Mouse (Mus musculus): ENCODE measurements around the gene Exoc7.

Gene Exoc7

GRCm38 (mm10) chr11:116307019-116307725 is at the start of gene Exoc7:
Gene Exoc7 (minus strand): TSS chr11:116307233.
- no peak for DNase-seq (ENCODE audit: extremely low read depth, low read depth)

- DNase-seq (ENCODE audit: extremely low read depth, low read depth) = no peak
Measured at GRCm38 (mm10) chr11:116354521-116354920, 47.5 kb upstream of the Exoc7 start.

GRCm38 (mm10) chr11:116353535-116353934 is 46.5 kb upstream of the Exoc7 start:
- DNase-seq (ENCODE audit: extremely low read depth, low read depth) = no peak

GRCm38 (mm10) chr11:116351294-116351693 is 44.3 kb upstream of the Exoc7 start:
- DNase-seq (ENCODE audit: extremely low read depth, low read depth) = no peak

GRCm38 (mm10) chr11:116347955-116348354 is 40.9 kb upstream of the Exoc7 start:
- DNase-seq (ENCODE audit: extremely low read depth, low read depth) = no peak

GRCm38 (mm10) chr11:116347012-116347411 is 40.0 kb upstream of the Exoc7 start:
- DNase-seq (ENCODE audit: extremely low read depth, low read depth) = no peak

- DNase-seq (ENCODE audit: extremely low read depth, low read depth) = no peak
Measured at GRCm38 (mm10) chr11:116342069-116342791, 35.2 kb upstream of the Exoc7 start.

- no peak for DNase-seq (ENCODE audit: extremely low read depth, low read depth)
Measured at GRCm38 (mm10) chr11:116337531-116337930, 30.5 kb upstream of the Exoc7 start.

- DNase-seq (ENCODE audit: extremely low read depth, low read depth) = no peak
Measured at GRCm38 (mm10) chr11:116337000-116337399, 30.0 kb upstream of the Exoc7 start.

- DNase-seq (ENCODE audit: extremely low read depth, low read depth) = no peak
Measured at GRCm38 (mm10) chr11:116336393-116336792, 29.4 kb upstream of the Exoc7 start.

- peak; percentile 58 for DNase-seq (ENCODE audit: extremely low read depth, low read depth)
Measured at GRCm38 (mm10) chr11:116335244-116336036, 28.4 kb upstream of the Exoc7 start, which contains the start of gene Foxj1. Gene Foxj1 (minus strand): TSS chr11:116335399.

- no peak for DNase-seq (ENCODE audit: extremely low read depth, low read depth)
Measured at GRCm38 (mm10) chr11:116334417-116334782, 27.4 kb upstream of the Exoc7 start.

- no peak for DNase-seq (ENCODE audit: extremely low read depth, low read depth)
Measured at GRCm38 (mm10) chr11:116333526-116334416, 26.7 kb upstream of the Exoc7 start.

GRCm38 (mm10) chr11:116332983-116333270 is 25.9 kb upstream of the Exoc7 start:
- DNase-seq (ENCODE audit: extremely low read depth, low read depth) = no peak

- no peak for DNase-seq (ENCODE audit: extremely low read depth, low read depth)
Measured at GRCm38 (mm10) chr11:116332232-116332982, 25.4 kb upstream of the Exoc7 start.

- DNase-seq (ENCODE audit: extremely low read depth, low read depth) = no peak
Measured at GRCm38 (mm10) chr11:116330211-116330518, 23.1 kb upstream of the Exoc7 start.

GRCm38 (mm10) chr11:116329314-116330210 is 22.5 kb upstream of the Exoc7 start:
- no peak for DNase-seq (ENCODE audit: extremely low read depth, low read depth)

- DNase-seq (ENCODE audit: extremely low read depth, low read depth) = no peak
Measured at GRCm38 (mm10) chr11:116326963-116327603, 20.1 kb upstream of the Exoc7 start.
